Mouse (Mus musculus): ENCODE results near the gene Luzp2.

Gene Luzp2

GRCm38 (mm10) chr7:54835372-54835851 lies at the start of gene Luzp2:
TSS of gene Luzp2 (plus strand) at chr7:54835498.
- peak; percentile 59 for DNase-seq (ENCODE audit: low read depth, low spot score)

- peak; percentile 34 for DNase-seq (ENCODE audit: low read depth, low spot score)
Measured at GRCm38 (mm10) chr7:54787456-54787855, 47.8 kb upstream of the Luzp2 start.

- peak; percentile 71 for DNase-seq (ENCODE audit: low read depth, low spot score)
Measured at GRCm38 (mm10) chr7:54818606-54819005, 16.7 kb upstream of the Luzp2 start.

GRCm38 (mm10) chr7:54828751-54829150 lies 6.5 kb upstream of the Luzp2 start:
- DNase-seq (ENCODE audit: low read depth, low spot score), result no peak

- peak; percentile 54 for DNase-seq (ENCODE audit: low read depth, low spot score)
Measured at GRCm38 (mm10) chr7:54835911-54836352, 634 bp downstream of the Luzp2 start.

GRCm38 (mm10) chr7:54836437-54836836 lies 1.1 kb downstream of the Luzp2 start:
- peak; percentile 59 for DNase-seq (ENCODE audit: low read depth, low spot score)

GRCm38 (mm10) chr7:54842807-54843335 lies 7.6 kb downstream of the Luzp2 start:
- no peak for DNase-seq (ENCODE audit: low read depth, low spot score)

GRCm38 (mm10) chr7:54845875-54846691 lies 10.8 kb downstream of the Luzp2 start:
- peak; percentile 62 for DNase-seq (ENCODE audit: low read depth, low spot score)

- no peak for DNase-seq (ENCODE audit: low read depth, low spot score)
Measured at GRCm38 (mm10) chr7:54846692-54847020, 11.4 kb downstream of the Luzp2 start.

- no peak for DNase-seq (ENCODE audit: low read depth, low spot score)
Measured at GRCm38 (mm10) chr7:54852860-54853259, 17.6 kb downstream of the Luzp2 start.

- DNase-seq (ENCODE audit: low read depth, low spot score), result no peak
Measured at GRCm38 (mm10) chr7:54861230-54861856, 26.0 kb downstream of the Luzp2 start.

GRCm38 (mm10) chr7:54878928-54879644 lies 43.8 kb downstream of the Luzp2 start:
- DNase-seq (ENCODE audit: low read depth, low spot score), result no peak

- no peak for DNase-seq (ENCODE audit: low read depth, low spot score)
Measured at GRCm38 (mm10) chr7:54893709-54894627, 58.7 kb downstream of the Luzp2 start.

- DNase-seq (ENCODE audit: low read depth, low spot score), result no peak
Measured at GRCm38 (mm10) chr7:54898589-54898988, 63.3 kb downstream of the Luzp2 start.

GRCm38 (mm10) chr7:54909958-54910357 lies 74.7 kb downstream of the Luzp2 start:
- peak; percentile 45 for DNase-seq (ENCODE audit: low read depth, low spot score)

GRCm38 (mm10) chr7:54914030-54914429 lies 78.7 kb downstream of the Luzp2 start:
- peak; percentile 17 for DNase-seq (ENCODE audit: low read depth, low spot score)

GRCm38 (mm10) chr7:54921991-54922390 lies 86.7 kb downstream of the Luzp2 start:
- DNase-seq (ENCODE audit: low read depth, low spot score), result no peak

- peak; percentile 33 for DNase-seq (ENCODE audit: low read depth, low spot score)
Measured at GRCm38 (mm10) chr7:54956759-54957158, 121.5 kb downstream of the Luzp2 start.

GRCm38 (mm10) chr7:54962678-54963077 lies 127.4 kb downstream of the Luzp2 start:
- DNase-seq (ENCODE audit: low read depth, low spot score), result no peak

- DNase-seq (ENCODE audit: low read depth, low spot score), result no peak
Measured at GRCm38 (mm10) chr7:54977372-54977771, 142.1 kb downstream of the Luzp2 start.

- no peak for DNase-seq (ENCODE audit: low read depth, low spot score)
Measured at GRCm38 (mm10) chr7:54980585-54980984, 145.3 kb downstream of the Luzp2 start.
